Mouse (Mus musculus) ovary, postnatal 36 days (tissue): ENCODE data around the gene Gm37240.
A peak's percentile ranks its signal among the peaks of the same experiment; 100 is the strongest.
"Not testable (repeated sequence)": the region's sequence is repeated elsewhere in the genome, so short reads cannot be mapped to it uniquely, and the experiment has no call there.

Experiments
- DNase-seq: peaks from one replicate; pipeline ENCODE4 v3.0.0; 2022; ENCODE audit warnings: low spot score, mixed read lengths

The Gm37240 gene

DNA sequence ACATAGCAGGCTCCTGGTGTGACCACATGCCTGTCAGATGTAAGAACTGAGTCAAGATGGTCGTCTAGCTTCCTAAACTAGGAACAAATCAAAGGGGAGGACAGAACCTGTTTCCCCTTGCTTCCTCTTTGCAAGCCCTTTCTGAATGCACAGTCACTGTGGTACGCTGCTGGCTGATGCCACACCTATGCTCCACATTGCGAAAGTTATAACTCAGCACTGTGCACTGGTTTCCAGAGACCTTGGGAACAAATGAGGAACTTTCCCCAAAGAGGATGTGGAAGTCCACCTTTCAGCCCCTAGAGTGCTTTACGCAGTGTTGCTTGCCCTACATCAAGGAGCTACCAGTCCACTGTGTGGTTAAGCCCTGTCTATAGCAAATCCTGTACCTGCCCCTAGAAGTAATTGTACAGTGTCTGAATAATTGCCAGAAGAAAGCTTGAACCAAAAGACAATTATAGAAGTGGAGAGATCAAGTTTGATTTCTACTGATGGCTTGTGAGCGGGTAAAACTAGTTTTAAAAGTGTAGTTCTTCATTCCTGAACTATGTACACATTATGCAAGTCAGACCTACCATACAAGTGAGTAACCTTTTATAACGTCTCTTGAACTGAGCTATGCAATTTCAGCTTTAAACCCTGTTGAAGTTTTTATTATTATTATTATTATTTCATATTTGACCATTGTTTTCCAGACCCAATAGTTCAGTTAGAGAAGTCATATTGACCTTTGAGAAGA is 1289.2 kb downstream of the Gm37240 start:
- DNase-seq: no peak

GRCm38 (mm10) chr3:84595677-84596234 is 1291.6 kb downstream of the Gm37240 start:
- DNase-seq: no peak

DNA sequence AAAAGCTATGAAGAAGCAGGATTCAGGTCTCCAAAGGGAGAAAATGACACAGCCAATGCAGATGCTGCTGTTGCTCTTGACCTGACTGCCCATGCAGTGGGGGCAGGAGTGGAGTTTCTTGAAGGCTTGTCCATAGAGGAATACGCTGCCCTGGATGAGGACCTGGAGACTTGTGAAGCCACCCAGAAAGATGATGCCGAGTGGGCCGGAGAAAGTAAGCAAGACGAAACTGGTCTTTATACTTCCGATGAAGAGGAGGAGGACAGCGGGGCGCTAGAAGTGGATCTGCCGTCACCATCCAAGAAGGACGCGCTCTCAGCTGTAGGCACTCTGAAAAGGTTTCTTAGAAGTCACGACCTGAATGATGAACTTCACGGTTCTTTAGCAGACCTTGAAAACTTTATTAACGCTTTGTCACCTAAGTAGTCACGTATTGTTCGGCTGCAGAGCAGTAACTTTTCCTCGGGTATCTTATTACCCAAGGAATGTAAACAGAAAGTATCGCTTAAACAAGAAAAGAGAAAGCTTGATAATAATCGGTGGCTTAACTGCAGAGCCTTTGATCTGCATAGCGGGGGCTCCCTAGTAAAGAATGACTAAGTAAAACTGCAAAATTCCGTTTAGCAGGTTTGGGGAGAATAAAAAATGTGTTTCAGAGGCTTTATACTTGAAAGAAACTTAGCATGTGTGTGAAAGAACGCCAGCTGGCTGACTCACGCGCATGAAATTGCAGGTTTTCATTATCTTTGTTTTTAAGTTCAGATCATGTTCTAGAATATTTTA is 1292.2 kb downstream of the Gm37240 start:
- no peak for DNase-seq

- DNase-seq: no peak
Measured at GRCm38 (mm10) chr3:84593274-84593673, 1294.0 kb downstream of the Gm37240 start, which contains the start of gene Tigd4. Gene Tigd4, plus strand, starts transcription at chr3:84593574.

- no peak for DNase-seq
Measured at GRCm38 (mm10) chr3:84586736-84587135, 1300.6 kb downstream of the Gm37240 start.

DNA sequence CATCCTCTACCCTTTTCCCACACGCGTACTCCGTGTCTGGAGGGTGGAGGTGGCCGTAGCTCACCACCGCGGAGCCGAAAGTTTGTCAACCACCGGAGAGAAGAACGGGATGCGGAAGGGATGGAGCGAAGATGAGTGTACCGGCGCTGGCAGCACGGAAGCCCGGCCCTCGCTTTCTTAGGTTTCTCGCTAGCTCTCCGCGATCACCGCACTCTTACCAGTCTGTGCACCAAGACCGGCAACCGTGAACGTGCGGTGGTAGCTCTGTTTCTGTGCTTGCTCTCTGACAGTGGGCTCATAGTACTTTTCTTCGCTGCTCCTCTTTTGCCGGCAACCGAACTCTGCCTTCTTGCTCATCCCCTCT is 1304.4 kb downstream of the Gm37240 start:
- no peak for DNase-seq

- peak; percentile 98 for DNase-seq
Measured at GRCm38 (mm10) chr3:84582023-84582912, 1305.0 kb downstream of the Gm37240 start, which contains the start of gene Arfip1. Gene Arfip1, minus strand, starts transcription at chr3:84582625.

DNA sequence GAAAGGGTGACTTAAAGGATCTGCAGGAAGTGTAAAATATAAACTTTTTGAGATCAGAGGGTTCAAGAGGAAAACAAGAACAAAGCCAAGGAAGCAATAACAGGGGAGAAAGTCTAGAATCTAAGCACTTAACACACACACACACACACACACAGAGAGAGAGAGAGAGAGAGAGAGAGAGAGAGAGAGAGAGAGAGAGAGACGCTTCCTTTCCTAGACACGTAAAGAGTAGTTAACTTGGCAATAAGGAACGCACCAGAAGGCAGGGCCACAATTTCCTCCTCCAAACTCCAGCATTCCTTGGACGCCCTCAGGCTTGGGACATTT is 1305.7 kb downstream of the Gm37240 start:
- no peak for DNase-seq

GRCm38 (mm10) chr3:84580716-84581115 is 1306.6 kb downstream of the Gm37240 start:
- no peak for DNase-seq

DNA sequence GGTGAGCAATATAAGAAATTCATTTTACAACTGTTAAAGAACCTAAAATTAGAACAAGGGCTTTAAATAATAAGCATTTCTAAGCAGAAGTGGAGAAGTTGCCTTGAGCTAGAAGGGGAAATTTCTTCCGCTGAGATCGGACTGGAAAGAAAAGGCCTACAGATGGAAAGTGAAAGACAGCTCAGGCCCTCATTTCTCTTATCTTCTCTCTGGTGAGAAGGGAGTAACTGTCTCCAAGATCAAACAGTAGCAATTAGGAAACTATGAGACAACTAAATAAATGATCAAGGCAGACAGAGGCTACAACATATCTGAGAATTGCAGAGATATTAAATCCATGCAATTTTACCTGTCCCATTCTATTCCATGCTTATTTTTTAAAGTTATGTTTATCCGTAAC is 1316.8 kb downstream of the Gm37240 start:
- DNase-seq: no peak

DNA sequence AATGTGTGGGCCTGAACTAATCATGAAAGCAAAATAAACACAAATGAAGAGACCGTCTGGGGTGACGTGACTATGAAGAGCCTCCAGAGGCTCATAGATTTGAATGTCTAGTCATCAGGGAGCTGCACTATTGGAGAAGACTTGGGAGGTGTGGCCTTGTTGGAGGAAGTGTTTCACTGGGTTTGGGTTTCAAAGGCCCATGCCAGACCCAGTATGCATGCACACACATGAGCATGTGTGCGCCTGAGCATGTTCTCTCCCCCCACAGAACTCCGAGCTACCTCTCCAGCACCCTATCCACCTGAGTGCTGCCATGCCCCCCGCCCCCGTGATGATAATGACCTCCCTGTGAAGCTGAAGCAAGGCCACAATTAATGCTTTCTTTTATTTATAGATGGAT is 1317.7 kb downstream of the Gm37240 start:
- no peak for DNase-seq

GRCm38 (mm10) chr3:84568540-84568939 is 1318.8 kb downstream of the Gm37240 start:
- DNase-seq: no peak

- no peak for DNase-seq
Measured at GRCm38 (mm10) chr3:84563415-84563814, 1323.9 kb downstream of the Gm37240 start.

- not testable (repeated sequence) for DNase-seq
Measured at GRCm38 (mm10) chr3:84562911-84563310, 1324.4 kb downstream of the Gm37240 start.

DNA sequence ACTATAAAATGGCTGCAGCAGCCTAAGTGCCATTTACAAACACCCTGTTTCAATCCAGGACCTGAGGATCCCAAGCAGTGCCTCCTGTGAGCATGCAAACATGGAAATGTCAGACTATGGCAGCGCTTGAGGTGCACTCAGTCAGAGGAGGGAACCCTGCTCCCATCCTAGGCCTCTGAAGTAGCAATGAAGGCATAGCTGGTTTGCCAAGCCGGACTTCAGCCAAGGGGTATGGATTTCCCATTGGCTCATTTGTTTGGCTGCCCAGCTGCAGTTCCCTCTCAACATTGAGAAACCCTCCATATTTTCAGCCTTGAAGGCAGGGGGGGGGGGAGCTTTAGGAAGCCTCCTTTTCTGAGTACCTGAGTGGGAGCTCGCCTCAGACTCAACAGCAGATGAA is 1329.0 kb downstream of the Gm37240 start:
- no peak for DNase-seq

DNA sequence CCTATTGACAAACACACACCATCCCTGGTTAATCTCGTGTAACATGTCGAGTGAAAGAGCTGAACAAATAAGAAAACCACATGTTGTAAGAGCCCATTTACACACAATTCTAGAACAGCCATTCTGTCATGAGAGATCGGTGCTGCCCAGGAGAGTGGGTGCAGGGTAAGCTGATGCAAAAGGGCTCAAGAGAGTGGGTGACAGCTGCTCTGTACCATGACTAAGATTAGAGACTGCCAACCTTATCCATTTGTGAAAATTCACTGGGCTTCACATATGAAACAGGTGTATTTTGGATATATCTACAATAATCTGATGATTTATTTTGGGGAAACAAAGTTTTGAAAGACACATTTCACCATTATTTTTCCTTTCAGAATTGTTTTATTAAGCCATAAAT is 1331.5 kb downstream of the Gm37240 start:
- no peak for DNase-seq

DNA sequence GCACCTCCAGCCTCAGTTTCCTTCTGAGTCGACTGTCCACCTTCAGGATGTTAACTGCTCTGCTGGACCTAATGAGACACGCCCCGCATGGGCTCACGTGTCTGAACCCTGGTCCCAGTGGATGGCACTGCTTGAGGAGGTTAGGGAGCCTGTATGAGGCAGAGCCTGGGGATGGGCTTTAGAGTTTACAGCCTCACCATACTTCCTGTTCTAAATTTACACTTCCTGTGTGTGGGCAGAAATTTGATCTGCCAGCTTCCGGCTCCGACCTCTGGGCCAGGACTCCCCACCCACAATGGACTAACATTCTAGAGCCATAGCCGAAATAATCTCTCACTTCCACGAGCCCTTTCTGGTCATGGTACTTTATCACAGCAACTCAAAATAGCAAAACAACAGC is 1340.1 kb downstream of the Gm37240 start:
- DNase-seq: no peak

DNA sequence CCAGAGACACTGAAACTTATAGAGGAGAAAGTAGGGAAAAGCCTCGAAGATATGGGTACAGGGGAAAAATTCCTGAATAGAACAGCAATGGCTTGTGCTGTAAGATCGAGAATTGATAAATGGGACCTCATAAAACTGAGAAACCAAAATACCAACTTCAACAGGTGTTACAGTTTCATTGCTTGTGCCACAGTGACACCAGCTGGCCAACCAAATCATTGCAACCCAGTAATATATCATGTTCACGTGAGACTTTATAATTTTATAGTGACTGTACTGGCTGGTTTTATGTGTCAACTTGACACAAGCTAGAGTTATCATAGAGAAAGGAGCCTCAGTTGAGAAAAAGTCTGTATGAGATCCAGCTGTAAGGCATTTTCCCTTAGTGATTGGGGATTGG is 1344.9 kb downstream of the Gm37240 start:
- DNase-seq: peak; percentile 51

DNA sequence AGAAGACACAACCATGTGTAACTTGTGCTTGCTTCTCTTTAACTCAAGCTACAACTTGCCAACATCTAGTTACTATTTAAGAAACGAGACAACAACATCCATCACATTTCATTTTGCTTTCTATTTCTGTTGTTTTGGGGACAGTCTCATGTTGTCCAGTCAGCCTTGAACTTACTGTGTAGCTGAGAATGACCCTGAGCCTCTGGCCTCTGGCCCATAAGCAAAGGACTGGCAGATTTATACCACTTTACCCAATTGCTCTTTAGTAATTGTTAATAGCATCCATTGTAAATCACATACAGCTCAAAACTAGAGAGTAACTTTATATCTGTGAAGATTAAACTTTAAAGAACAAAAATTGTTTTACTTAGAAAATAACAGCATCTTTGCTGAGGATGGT is 1345.4 kb downstream of the Gm37240 start:
- no peak for DNase-seq

- no peak for DNase-seq
Measured at GRCm38 (mm10) chr3:84540640-84541039, 1346.7 kb downstream of the Gm37240 start.

DNA sequence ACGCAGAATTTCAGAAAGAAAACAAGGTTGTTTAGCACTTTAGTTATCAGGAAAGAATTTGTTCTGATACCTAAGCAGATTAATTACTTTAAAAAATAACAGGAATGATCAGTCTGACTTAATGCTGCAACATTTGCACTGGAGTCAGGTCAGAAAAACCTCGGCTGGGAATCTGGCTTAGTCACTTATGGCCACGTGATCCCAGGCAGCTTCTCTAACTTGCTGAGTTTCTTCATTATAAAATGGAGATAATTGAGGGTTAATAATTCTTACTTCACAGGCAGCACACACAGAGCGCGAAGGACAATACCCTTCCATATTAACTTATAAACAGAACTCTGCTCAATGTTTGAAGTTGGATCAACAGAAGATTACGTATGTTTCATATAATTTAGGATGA is 1350.3 kb downstream of the Gm37240 start:
- no peak for DNase-seq

DNA sequence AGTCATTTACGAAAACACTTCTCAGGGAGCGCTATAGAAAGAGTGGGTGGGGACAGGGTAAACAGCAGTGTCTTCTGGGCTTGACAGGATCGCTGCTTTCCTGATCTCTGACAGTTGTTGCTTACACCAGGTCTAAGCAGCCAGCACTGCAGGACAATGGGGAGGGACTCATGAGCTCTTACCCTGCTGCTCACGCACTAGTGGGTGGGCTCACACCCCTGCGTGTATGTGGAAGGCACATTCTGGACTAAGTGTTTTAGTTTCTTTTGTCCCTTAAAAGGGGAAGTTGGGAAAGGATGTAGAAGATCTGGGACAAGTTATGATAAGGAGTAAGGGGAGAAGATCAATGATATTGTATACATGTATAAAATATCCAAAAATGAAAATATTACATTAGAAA is 1354.1 kb downstream of the Gm37240 start:
- no peak for DNase-seq
